Mouse (Mus musculus) liver, adult 2 months (tissue): ENCODE measurements around the gene Cpsf6. TPM values are rescaled to one million over a fixed set of nuclear protein-coding genes. Genes with fewer than 3 reads are reported as not detected.
"Not testable (repeated sequence)": the region's sequence is repeated elsewhere in the genome, so short reads cannot be mapped to it uniquely, and the experiment has no call there.

Source experiments
- DNase-seq: peaks from one replicate; pipeline ENCODE4 v3.0.0-alpha.2; 2011; ENCODE audit warnings: low read depth, low spot score; ENCODE audit errors: extremely low read depth
- H3K27ac ChIP-seq: fragments of 200-500 bp; replicated peaks from 2 replicates; pipeline ENCODE4 v1.5.1; 2012; ENCODE audit warnings: low read depth, mild to moderate bottlenecking, control low read depth, inconsistent platforms, low read length; ENCODE audit not compliant: insufficient read depth
- H3K27me3 ChIP-seq: fragments of 200-500 bp; 2 replicates; pipeline ENCODE4 v1.6.1; 2012; ENCODE audit warnings: mild to moderate bottlenecking, moderate library complexity, low read length, inconsistent platforms; ENCODE audit not compliant: control insufficient read depth, insufficient read depth
- H3K36me3 ChIP-seq: fragments of 200-500 bp; 2 replicates; pipeline ENCODE4 v1.6.1; 2012; ENCODE audit warnings: low read length, inconsistent platforms; ENCODE audit not compliant: control insufficient read depth, insufficient read depth
- H3K4me1 ChIP-seq: fragments of 200-500 bp; 2 replicates; pipeline ENCODE4 v1.6.1; 2011; ENCODE audit warnings: low read length; ENCODE audit not compliant: control insufficient read depth, insufficient read depth
- H3K4me3 ChIP-seq: fragments of 200-500 bp; 2 replicates; pipeline ENCODE4 v1.5.1; 2011; ENCODE audit warnings: low read depth, mild to moderate bottlenecking, control low read depth, low read length, moderate library complexity; ENCODE audit not compliant: insufficient read depth
- H3K79me2 ChIP-seq: fragments of 200-500 bp; 2 replicates; pipeline ENCODE4 v1.6.1; 2012; ENCODE audit warnings: inconsistent platforms, mild to moderate bottlenecking, low read length, moderate library complexity; ENCODE audit not compliant: control insufficient read depth, insufficient read depth
- H3K9ac ChIP-seq: fragments of 200-500 bp; 2 replicates; pipeline ENCODE4 v1.6.1; 2012; ENCODE audit warnings: low read depth, mild to moderate bottlenecking, control low read depth, inconsistent platforms, low read length
- CTCF ChIP-seq: fragments of 200-500 bp; IDR thresholded peaks from 2 replicates; pipeline ENCODE4 v1.5.1; 2011; ENCODE audit warnings: low read depth, low read length, control low read depth
- POLR2A ChIP-seq: fragments of 200-500 bp; IDR thresholded peaks from 2 replicates; pipeline ENCODE4 v1.6.1; 2011; ENCODE audit warnings: low read length, control low read depth; ENCODE audit not compliant: insufficient read depth; ENCODE audit errors: extremely low read depth
- WGBS: fragments of 180-500 bp; shearing (Covaris S2); methylation state at CpG from one replicate; pipeline ENCODE4 v1.1.7; 2018; 5-methylcytosine and 5-hydroxymethylcytosine counted together
- polyA plus RNA-seq: library from polyadenylated mRNA; depleted of rRNA; stranded (reverse); fragments of >200 nt; gene quantifications from 2 replicates; pipeline ENCODE4 v1.2.3, GENCODE M21; 2012
- total RNA-seq: library from RNA; depleted of rRNA; stranded (reverse); fragments of >200 nt; gene quantifications from 2 replicates; pipeline ENCODE4 v1.2.3, GENCODE M21; 2014

Gene Cpsf6
- total and polyA plus RNA-seq, 2 experiments = 23.7 to 32.8 TPM

GRCm38 (mm10) chr10:117389904-117390875, 10.4 kb upstream of the Cpsf6 start:
- H3K79me2 ChIP-seq = no peaks in the 10 kb centered on the region
- no peak overlapping the region for H3K27ac ChIP-seq
- WGBS = 31% methylated on average over 31 of the region's 31 CpGs

GRCm38 (mm10) chr10:117389371-117389740, 9.5 kb upstream of the Cpsf6 start:
- Histone ChIP-seq H3K4me3 (no peak overlapping the region), H3K36me3 (no peaks in the 10 kb centered on the region), H3K27ac (no peak overlapping the region), H3K79me2 (no peaks in the 10 kb centered on the region), H3K4me1 (peaks cover 2% of the 10 kb centered on the region; the same call in 1 of the 2 replicates), H3K9ac (no peak overlapping the region), H3K27me3 (no peaks in the 10 kb centered on the region)
- TF ChIP-seq CTCF = no peak
- no peak for TF ChIP-seq POLR2A
- WGBS = 97% methylated on average over 1 of the region's 1 CpGs
- no peak for DNase-seq

More at GRCm38 (mm10) chr10:117389904-117390875, 10.4 kb upstream of the Cpsf6 start:
- no peak for DNase-seq
- H3K4me1 ChIP-seq = peaks cover 2% of the 10 kb centered on the region; the same call in 1 of the 2 replicates
- H3K36me3 ChIP-seq = no peaks in the 10 kb centered on the region
- TF ChIP-seq POLR2A = no peak
- no peak for TF ChIP-seq CTCF
- no peak overlapping the region for H3K4me3 ChIP-seq
- no peak overlapping the region for H3K9ac ChIP-seq
- no peaks in the 10 kb centered on the region for H3K27me3 ChIP-seq

- TF ChIP-seq POLR2A (no peak), CTCF (no peak)
- Histone ChIP-seq H3K27ac (no peak overlapping the region), H3K4me1 (peaks cover under 1% of the 10 kb centered on the region; the same call in 1 of the 2 replicates), H3K9ac (no peak overlapping the region), H3K4me3 (no peak overlapping the region), H3K79me2 (no peaks in the 10 kb centered on the region), H3K27me3 (no peaks in the 10 kb centered on the region), H3K36me3 (no peaks in the 10 kb centered on the region)
- DNase-seq = no peak
- WGBS = 89% methylated on average over 2 of the region's 2 CpGs
Measured at GRCm38 (mm10) chr10:117388637-117389370, 9.0 kb upstream of the Cpsf6 start.

GRCm38 (mm10) chr10:117387961-117388636, 8.3 kb upstream of the Cpsf6 start:
- not testable (repeated sequence) for H3K9ac ChIP-seq, H3K27me3 ChIP-seq, DNase-seq, H3K27ac ChIP-seq, H3K36me3 ChIP-seq, H3K4me1 ChIP-seq, H3K79me2 ChIP-seq, H3K4me3 ChIP-seq
- WGBS = 83% methylated on average over 3 of the region's 3 CpGs

GRCm38 (mm10) chr10:117386981-117387380, 7.2 kb upstream of the Cpsf6 start:
- WGBS = 86% methylated on average over 6 of the region's 6 CpGs
- Histone ChIP-seq H3K79me2 (no peaks in the 10 kb centered on the region), H3K27ac (no peak overlapping the region), H3K4me1 (no peaks in the 10 kb centered on the region), H3K36me3 (no peaks in the 10 kb centered on the region), H3K9ac (no peak overlapping the region), H3K27me3 (no peaks in the 10 kb centered on the region), H3K4me3 (no peak overlapping the region)
- no peak for TF ChIP-seq CTCF
- TF ChIP-seq POLR2A = no peak
- no peak for DNase-seq
